Mouse (Mus musculus) lung, postnatal 0 days (tissue): ENCODE results near the gene Krt33b.

Experiments
- CTCF ChIP-seq: IDR thresholded peaks from 2 replicates; pipeline ENCODE4 v1.5.1; 2016; ENCODE audit warnings: antibody characterized with exemption, mild to moderate bottlenecking
- EP300 ChIP-seq: IDR thresholded peaks from 2 replicates; pipeline ENCODE4 v1.6.1; 2016; ENCODE audit warnings: antibody characterized with exemption, mild to moderate bottlenecking, control low read depth

DNA sequence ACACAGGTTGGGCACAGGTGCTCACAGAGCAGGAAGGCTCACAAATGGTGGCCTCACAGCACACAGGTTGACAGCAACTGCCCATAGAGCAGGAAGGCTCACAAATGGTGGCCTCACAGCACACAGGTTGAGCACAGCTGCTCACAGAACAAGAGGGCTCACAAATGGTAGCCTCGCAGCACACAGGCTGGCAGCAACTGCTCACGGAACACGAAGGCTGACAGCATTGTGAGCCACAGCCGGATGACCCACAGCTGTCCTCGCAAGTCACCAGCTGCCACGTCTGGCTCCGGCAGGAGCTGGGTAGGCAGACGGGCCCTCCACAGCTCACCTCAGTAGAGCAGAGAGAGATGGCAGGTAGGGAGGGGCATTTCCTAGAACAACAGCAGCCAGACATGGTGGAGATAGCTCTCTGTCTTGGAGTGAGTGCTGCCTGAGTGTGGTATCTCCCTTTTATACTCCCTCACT, 43.5 kb downstream of the Krt33b start, which contains the start of gene Krtap16-1:
- TF ChIP-seq EP300 (no peak), CTCF (no peak)
